Mouse (Mus musculus) kidney, embryonic 14.5 days (tissue): ENCODE measurements around the gene Znrd1as. TPM values are rescaled to one million over a fixed set of nuclear protein-coding genes. Genes with fewer than 3 reads are reported as not detected.

ENCODE experiments used
- ATAC-seq: fragments of 200-750 bp; cut with Nextera tagmentation; 2 replicates; pipeline ENCODE4 v1.8.0; 2017; ENCODE audit warnings: moderate number of reproducible peaks, mild to moderate bottlenecking, moderate TSS enrichment, moderate library complexity; ENCODE audit not compliant: low FRiP score, low TSS enrichment
- H3K27ac ChIP-seq: fragments of 300-500 bp; sonication (generic); 2 replicates; pipeline ENCODE4 v1.5.1; 2014; ENCODE audit warnings: low read depth, mild to moderate bottlenecking, low read length, moderate library complexity, mixed read lengths
- H3K27me3 ChIP-seq: fragments of 300-500 bp; sonication (generic); 2 replicates; pipeline ENCODE4 v1.6.1; 2014; ENCODE audit warnings: mild to moderate bottlenecking, low read length; ENCODE audit not compliant: control insufficient read depth, insufficient read depth
- H3K36me3 ChIP-seq: fragments of 300-500 bp; sonication (generic); 2 replicates; pipeline ENCODE4 v1.6.1; 2014; ENCODE audit warnings: low read length, mixed read lengths; ENCODE audit not compliant: control insufficient read depth, insufficient read depth
- H3K4me1 ChIP-seq: fragments of 300-500 bp; sonication (generic); 2 replicates; pipeline ENCODE4 v1.6.1; 2014; ENCODE audit warnings: low read length, mixed read lengths; ENCODE audit not compliant: control insufficient read depth, insufficient read depth
- H3K4me2 ChIP-seq: fragments of 300-500 bp; sonication (generic); replicated peaks from 2 replicates; pipeline ENCODE4 v1.6.1; 2014; ENCODE audit warnings: low read depth, mild to moderate bottlenecking, low read length
- H3K4me3 ChIP-seq: fragments of 300-500 bp; sonication (generic); 2 replicates; pipeline ENCODE4 v1.5.1; 2014; ENCODE audit warnings: mild to moderate bottlenecking, low read length
- H3K9ac ChIP-seq: fragments of 300-500 bp; sonication (generic); 2 replicates; pipeline ENCODE4 v1.6.1; 2014; ENCODE audit warnings: low read depth, mild to moderate bottlenecking, low read length, moderate library complexity
- H3K9me3 ChIP-seq: fragments of 300-500 bp; sonication (generic); 2 replicates; pipeline ENCODE4 v1.6.1; 2016; ENCODE audit warnings: low read length; ENCODE audit not compliant: control insufficient read depth
- WGBS: fragments of 180-500 bp; shearing (Covaris S2); extraction: QIAGEN DNeasy Blood & Tissue Kit; methylation state at CpG from one replicate; pipeline ENCODE4 v1.1.7; 2014; 5-methylcytosine and 5-hydroxymethylcytosine counted together
- polyA plus RNA-seq: library from polyadenylated mRNA; unstranded; fragments of >200 nt; fragmentation: Nextera tagmentation; extraction: Ambion mirVana; gene quantifications from 2 replicates; pipeline ENCODE4 v1.2.1, GENCODE M21; 2014

Znrd1as gene
- 6.6 and 10.3 TPM in 2 replicates for polyA plus RNA-seq

GRCm38 (mm10) chr17:36957999-36958743 lies at the start of gene Znrd1as, which contains the start of gene Znrd1:
Znrd1as (plus strand) TSS chr17:36958592.
Znrd1 (minus strand) TSS chr17:36958559.
- Histone ChIP-seq H3K4me1 (0 out of 2 replicates have a peak, but pooled peaks cover 5% of the 10 kb centered on the region), H3K9me3 (no peaks in the 10 kb centered on the region), H3K36me3 (peaks cover 20% of the 10 kb centered on the region), H3K27ac (peak within 1 kb of the TSS; percentile 64; the same call in 1 of the 2 replicates), H3K9ac (peak within 1 kb of the TSS; percentile 55), H3K27me3 (no peaks in the 10 kb centered on the region), H3K4me3 (peak within 1 kb of the TSS; percentile 51), H3K4me2 (peak within 1 kb of the TSS; percentile 65)
- under 1% methylated on average over 46 of the region's 46 CpGs for WGBS
- ATAC-seq: peak; percentile 97

DNA sequence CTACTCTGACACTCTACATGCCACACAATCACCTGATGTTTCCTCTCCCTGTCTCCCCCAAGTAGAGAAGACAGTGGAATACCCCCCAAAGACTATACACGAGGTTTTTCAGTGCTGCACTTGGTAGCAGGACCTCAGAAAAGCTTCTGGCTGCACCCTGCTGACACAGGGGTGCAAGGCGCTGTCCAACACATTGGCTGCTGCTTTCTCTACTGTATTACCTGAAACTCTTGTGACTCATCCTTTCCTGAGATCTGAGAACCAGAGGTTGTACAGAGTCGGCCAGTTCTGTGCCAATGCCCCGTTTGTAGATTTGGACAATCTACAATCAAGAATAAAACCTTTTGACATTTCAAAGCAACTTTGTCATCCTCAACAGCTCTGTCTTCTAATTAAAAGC lies 48.6 kb upstream of the Znrd1as start:
- Histone ChIP-seq H3K4me2 (no peak overlapping the region), H3K9ac (no peak overlapping the region), H3K27me3 (no peaks in the 10 kb centered on the region), H3K27ac (no peak overlapping the region), H3K9me3 (no peaks in the 10 kb centered on the region), H3K4me3 (no peak overlapping the region), H3K36me3 (no peaks in the 10 kb centered on the region), H3K4me1 (no peaks in the 10 kb centered on the region)
- WGBS: 59% methylated on average over 4 of the region's 4 CpGs
- ATAC-seq: no peak

GRCm38 (mm10) chr17:36912031-36912430 lies 46.4 kb upstream of the Znrd1as start:
- Histone ChIP-seq H3K4me3 (no peak overlapping the region), H3K4me1 (no peaks in the 10 kb centered on the region), H3K27ac (no peak overlapping the region), H3K4me2 (no peak overlapping the region), H3K9ac (no peak overlapping the region), H3K27me3 (no peaks in the 10 kb centered on the region), H3K36me3 (no peaks in the 10 kb centered on the region), H3K9me3 (no peaks in the 10 kb centered on the region)
- 65% methylated on average over 2 of the region's 2 CpGs for WGBS
- no peak for ATAC-seq

DNA sequence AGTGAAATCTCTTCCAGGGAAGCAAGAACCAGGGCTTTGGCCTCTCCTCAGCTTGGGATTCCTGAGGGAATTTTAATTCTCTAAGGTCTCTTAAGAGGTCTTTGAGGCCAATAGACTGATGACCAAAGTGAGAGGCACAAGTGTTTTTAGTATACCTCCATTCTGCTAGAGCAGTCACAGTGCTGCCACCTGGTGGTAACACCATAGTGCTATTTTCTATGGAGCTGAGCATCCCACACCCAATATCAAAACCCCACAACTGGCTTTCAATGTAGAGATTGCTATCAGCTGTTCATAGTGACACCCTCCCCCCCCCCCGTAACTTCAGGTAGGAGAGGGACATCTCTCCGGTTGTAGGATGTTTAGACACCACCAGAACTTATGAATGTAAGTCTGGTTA lies 44.3 kb upstream of the Znrd1as start:
- 15% methylated on average over 2 of the region's 2 CpGs for WGBS
- ATAC-seq: no peak
- no peak overlapping the region for H3K27ac ChIP-seq

DNA sequence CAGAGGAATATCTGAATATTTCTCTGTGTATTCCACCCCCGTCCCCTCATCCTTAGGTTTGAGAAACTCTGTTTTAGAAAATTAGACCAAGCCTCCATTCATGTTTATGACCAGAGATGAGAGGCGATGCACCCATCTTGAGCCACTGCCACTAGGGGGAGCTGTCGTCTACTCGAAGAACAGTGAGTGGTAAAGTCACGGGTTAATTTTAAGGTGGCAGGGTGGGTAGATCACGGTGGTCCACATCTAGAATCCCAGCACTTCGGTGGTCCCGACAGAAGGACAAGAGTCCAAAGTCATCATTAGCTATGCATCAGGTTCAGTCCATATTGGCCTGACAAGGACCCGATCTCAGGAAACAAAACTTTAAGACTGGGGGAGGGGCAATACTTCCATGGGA lies 43.3 kb upstream of the Znrd1as start:
- ATAC-seq: 0 out of 2 replicates have a peak, but pooled peaks have one; percentile 12
- Histone ChIP-seq H3K27ac (no peak overlapping the region), H3K9me3 (no peaks in the 10 kb centered on the region), H3K36me3 (no peaks in the 10 kb centered on the region), H3K4me1 (no peaks in the 10 kb centered on the region), H3K9ac (no peak overlapping the region), H3K27me3 (no peaks in the 10 kb centered on the region), H3K4me3 (no peak overlapping the region), H3K4me2 (no peak overlapping the region)
- 11% methylated on average over 9 of the region's 9 CpGs for WGBS

More for the DNA sequence above, 44.3 kb upstream of the Znrd1as start:
- H3K4me3 ChIP-seq: no peak overlapping the region
- H3K4me1 ChIP-seq: no peaks in the 10 kb centered on the region
- H3K4me2 ChIP-seq: no peak overlapping the region
- no peaks in the 10 kb centered on the region for H3K36me3 ChIP-seq
- H3K9ac ChIP-seq: no peak overlapping the region
- H3K27me3 ChIP-seq: no peaks in the 10 kb centered on the region
- H3K9me3 ChIP-seq: no peaks in the 10 kb centered on the region

DNA sequence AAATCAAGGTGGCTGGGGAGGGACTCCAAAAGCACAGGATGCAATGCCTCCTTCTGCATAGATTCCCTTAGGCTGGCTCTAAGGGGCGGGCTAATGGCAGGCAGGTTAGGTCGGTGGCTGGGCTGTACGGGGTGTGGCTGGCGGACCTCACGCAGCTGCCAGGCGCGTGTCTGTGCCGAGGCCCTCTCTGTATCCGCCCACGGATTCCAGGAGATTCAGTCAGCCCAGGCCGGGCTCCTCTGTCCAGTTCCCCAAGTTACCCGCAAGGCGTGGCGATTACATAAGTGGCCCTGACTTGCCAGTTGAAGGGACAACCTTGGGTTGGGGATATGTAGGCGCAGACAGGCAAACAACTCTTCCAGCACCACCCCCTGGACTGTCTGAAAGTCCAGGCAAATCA lies 38.2 kb upstream of the Znrd1as start:
- WGBS: 42% methylated on average over 15 of the region's 15 CpGs
- Histone ChIP-seq H3K27me3 (no peaks in the 10 kb centered on the region), H3K4me1 (no peaks in the 10 kb centered on the region), H3K4me2 (no peak overlapping the region), H3K27ac (no peak overlapping the region), H3K36me3 (no peaks in the 10 kb centered on the region), H3K9ac (no peak overlapping the region), H3K9me3 (no peaks in the 10 kb centered on the region), H3K4me3 (no peak overlapping the region)
- no peak for ATAC-seq

- Histone ChIP-seq H3K27me3 (no peaks in the 10 kb centered on the region), H3K9me3 (no peaks in the 10 kb centered on the region), H3K9ac (no peak overlapping the region), H3K36me3 (no peaks in the 10 kb centered on the region), H3K4me2 (no peak overlapping the region), H3K4me3 (no peak overlapping the region), H3K4me1 (no peaks in the 10 kb centered on the region), H3K27ac (no peak overlapping the region)
- no peak for ATAC-seq
- WGBS: 84% methylated on average over 4 of the region's 4 CpGs
Observed at GRCm38 (mm10) chr17:36922715-36923114, 35.7 kb upstream of the Znrd1as start.

DNA sequence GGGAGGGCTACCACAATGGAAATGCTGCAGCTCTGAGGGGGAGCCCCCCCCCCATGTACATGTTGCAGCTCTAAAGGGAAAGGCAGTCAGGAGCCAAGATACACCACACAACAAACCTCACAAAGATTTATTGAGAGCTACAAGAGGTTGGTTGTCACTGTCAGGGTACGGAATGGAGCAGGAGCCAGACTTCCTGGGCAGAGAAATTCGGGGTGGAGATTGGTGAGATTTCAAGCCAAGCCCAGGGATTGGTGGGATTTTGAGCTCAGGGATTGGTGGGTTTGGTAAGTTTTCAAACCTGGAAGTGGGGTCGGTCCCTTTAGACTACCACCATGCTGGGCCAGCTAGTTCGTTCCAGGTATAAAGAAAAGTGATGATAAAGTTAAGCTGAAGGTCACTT lies 34.9 kb upstream of the Znrd1as start:
- no peak overlapping the region for H3K9ac ChIP-seq
- 70% methylated on average over 4 of the region's 4 CpGs for WGBS

GRCm38 (mm10) chr17:36927496-36928120 lies 30.8 kb upstream of the Znrd1as start:
- WGBS: 46% methylated on average over 10 of the region's 10 CpGs
- H3K9ac ChIP-seq: no peak overlapping the region
- no peak for ATAC-seq
- H3K4me2 ChIP-seq: no peak overlapping the region
- H3K36me3 ChIP-seq: no peaks in the 10 kb centered on the region
- no peaks in the 10 kb centered on the region for H3K9me3 ChIP-seq
- H3K27me3 ChIP-seq: no peaks in the 10 kb centered on the region
- H3K4me1 ChIP-seq: no peaks in the 10 kb centered on the region
- no peak overlapping the region for H3K27ac ChIP-seq
- no peak overlapping the region for H3K4me3 ChIP-seq

More for the DNA sequence above, 34.9 kb upstream of the Znrd1as start:
- H3K4me1 ChIP-seq: no peaks in the 10 kb centered on the region
- H3K27me3 ChIP-seq: no peaks in the 10 kb centered on the region
- no peak for ATAC-seq
- H3K27ac ChIP-seq: no peak overlapping the region
- no peaks in the 10 kb centered on the region for H3K9me3 ChIP-seq
- H3K4me2 ChIP-seq: no peak overlapping the region
- no peaks in the 10 kb centered on the region for H3K36me3 ChIP-seq
- no peak overlapping the region for H3K4me3 ChIP-seq
